Mouse (Mus musculus) embryonic fibroblast, embryonic 13.5 days (primary cell): ENCODE measurements around the gene Slc25a12.

Experiments used
- CTCF ChIP-seq: IDR thresholded peaks from 2 replicates; pipeline ENCODE4 v1.5.1; 2011; ENCODE audit warnings: mild to moderate bottlenecking, control low read depth, low read length, moderate library complexity, borderline replicate concordance; ENCODE audit not compliant: insufficient read depth
- POLR2A ChIP-seq: IDR thresholded peaks from 2 replicates; pipeline ENCODE4 v1.6.1; 2011; ENCODE audit warnings: low read depth, mild to moderate bottlenecking, control low read depth, low read length, moderate library complexity

DNA sequence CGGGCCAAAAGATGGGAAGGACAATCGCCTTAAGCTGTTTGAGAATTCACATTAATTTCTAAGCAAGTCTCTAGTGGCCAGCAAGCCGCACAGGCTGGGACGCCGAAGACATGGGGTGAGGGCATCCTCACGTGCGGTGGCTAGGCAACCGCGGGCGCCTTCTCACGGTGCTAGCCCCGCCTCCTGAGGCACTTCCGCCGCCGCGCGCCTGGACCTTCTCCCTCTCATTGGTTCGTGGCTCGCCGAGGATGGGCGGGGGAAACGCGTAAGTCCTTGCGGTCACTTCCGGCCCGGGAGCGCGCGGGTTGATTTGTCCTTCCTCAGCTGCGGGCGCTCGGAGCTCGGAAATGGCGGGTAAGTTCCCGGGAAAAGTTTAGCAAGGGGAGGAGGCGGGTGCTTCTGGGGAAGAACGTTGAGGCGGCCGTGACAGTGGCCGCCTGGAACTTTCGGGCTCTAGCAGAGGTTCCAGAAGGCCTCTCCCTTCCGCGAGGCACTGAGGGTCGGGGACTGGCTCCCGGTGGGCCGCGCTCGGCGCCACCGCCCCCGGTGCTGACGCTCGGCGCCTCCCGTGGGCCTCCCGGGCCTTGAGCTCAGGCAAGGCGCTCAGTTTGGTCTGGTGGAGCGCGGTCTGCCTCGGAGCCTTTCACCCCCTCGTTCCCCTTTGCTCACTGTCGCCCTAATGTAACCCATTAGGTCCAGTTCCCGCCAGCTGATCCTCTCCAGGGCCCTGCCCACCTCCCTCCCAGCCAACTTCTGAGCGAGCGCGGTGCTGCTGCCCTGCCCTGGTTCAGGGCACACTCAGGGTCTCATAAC is 21.6 kb upstream of the Slc25a12 start, which contains the start of gene Hat1:
- TF ChIP-seq POLR2A (peak; percentile 66), CTCF (no peak)
